28 mouse cellular contexts compared by ENCODE assay signal in genomic region chr13:69182478-69182877, GRCm38 (mm10).
"Had no signal": no experiment of that assay in that cellular context is flagged by ENCODE, and none has a peak within 500 bp of the region (broad histone marks: within the 10 kb centered on the region; RNA-seq: fewer than 3 reads in every experiment).

No protein-coding gene starts in this region.

- H3K4me2 ChIP-seq: embryonic facial prominence, embryonic 12.5 days; embryonic facial prominence, embryonic 13.5 days; embryonic facial prominence, embryonic 15.5 days; forebrain, embryonic 12.5 days; forebrain, embryonic 13.5 days; forebrain, embryonic 15.5 days had no signal

- H3K4me1 ChIP-seq: embryonic facial prominence, embryonic 10.5 days; embryonic facial prominence, embryonic 12.5 days; embryonic facial prominence, embryonic 13.5 days; embryonic facial prominence, embryonic 15.5 days; forebrain, embryonic 10.5 days; forebrain, embryonic 12.5 days; forebrain, embryonic 13.5 days; forebrain, embryonic 15.5 days had no signal

- H3K4me3 ChIP-seq: embryonic facial prominence, embryonic 10.5 days; embryonic facial prominence, embryonic 12.5 days; embryonic facial prominence, embryonic 13.5 days; embryonic facial prominence, embryonic 15.5 days; erythroblast, embryonic 14.5 days; forebrain, embryonic 10.5 days; forebrain, embryonic 12.5 days; forebrain, embryonic 13.5 days; forebrain, embryonic 15.5 days; gastrocnemius, adult 2 months; heart, adult 2 months had no signal

- H3K9me3 ChIP-seq: embryonic facial prominence, embryonic 10.5 days; embryonic facial prominence, embryonic 12.5 days; embryonic facial prominence, embryonic 13.5 days; embryonic facial prominence, embryonic 15.5 days; forebrain, embryonic 10.5 days; forebrain, embryonic 12.5 days; forebrain, embryonic 13.5 days; forebrain, embryonic 15.5 days had no signal

- DNase-seq: cerebellum, adult 2 months; cerebellum, adult 8-10 months; cerebellum, adult 9-10 months; cerebellum, adult 9-11 months; cerebellum, postnatal 10 days; cerebellum, postnatal 14 days; cerebellum, postnatal 25 days; cerebellum, postnatal 36 days; embryo, embryonic 11 days; gastrocnemius, adult 2 months; gastrocnemius, postnatal 10 days; gastrocnemius, postnatal 14 days; gastrocnemius, postnatal 25 days; gastrocnemius, postnatal 36 days; heart, adult 18-20 months; heart, adult 2 months had no signal

- H3K36me3 ChIP-seq: embryonic facial prominence, embryonic 10.5 days; embryonic facial prominence, embryonic 12.5 days; embryonic facial prominence, embryonic 13.5 days; embryonic facial prominence, embryonic 15.5 days; forebrain, embryonic 10.5 days; forebrain, embryonic 12.5 days; forebrain, embryonic 15.5 days had no signal

- ATAC-seq: forebrain, embryonic 13.5 days; forebrain, embryonic 14.5 days; forebrain, embryonic 15.5 days; forebrain, embryonic 16.5 days; forebrain, postnatal 0 days had no signal

- H3K27me3 ChIP-seq: embryonic facial prominence, embryonic 12.5 days; embryonic facial prominence, embryonic 13.5 days; embryonic facial prominence, embryonic 15.5 days; forebrain, embryonic 12.5 days; forebrain, embryonic 13.5 days; forebrain, embryonic 15.5 days had no signal

- H3K27ac ChIP-seq: embryonic facial prominence, embryonic 10.5 days; embryonic facial prominence, embryonic 12.5 days; embryonic facial prominence, embryonic 13.5 days; embryonic facial prominence, embryonic 15.5 days; forebrain, embryonic 10.5 days; forebrain, embryonic 12.5 days; forebrain, embryonic 13.5 days; forebrain, embryonic 15.5 days; gastrocnemius, adult 2 months; heart, adult 2 months had no signal

- H3K9ac ChIP-seq: embryonic facial prominence, embryonic 12.5 days; embryonic facial prominence, embryonic 13.5 days; embryonic facial prominence, embryonic 15.5 days; forebrain, embryonic 12.5 days; forebrain, embryonic 13.5 days; forebrain, embryonic 15.5 days; forebrain, postnatal 0 days had no signal
